Mouse (Mus musculus) heart, adult 2 months (tissue): ENCODE results near the gene Il2ra.

Experiments used
- CTCF ChIP-seq: fragments of 200-600 bp; IDR thresholded peaks from 2 replicates; pipeline ENCODE4 v1.8.1; 2022; ENCODE audit warnings: antibody characterized with exemption, mild to moderate bottlenecking, moderate library complexity
- EP300 ChIP-seq: fragments of 200-500 bp; IDR thresholded peaks from 2 replicates; pipeline ENCODE4 v1.6.1; 2011; ENCODE audit warnings: low read depth, low read length, control low read depth; ENCODE audit not compliant: insufficient read depth
- POLR2A ChIP-seq: fragments of 200-500 bp; IDR thresholded peaks from 2 replicates; pipeline ENCODE4 v1.6.1; 2011; ENCODE audit warnings: mild to moderate bottlenecking, low read depth, low read length, control low read depth; ENCODE audit not compliant: insufficient read depth

GRCm38 (mm10) chr2:11652196-11652595 is 9.6 kb downstream of the Il2ra start:
- no peak for TF ChIP-seq EP300
- no peak for TF ChIP-seq POLR2A
- TF ChIP-seq CTCF = no peak
